Mouse (Mus musculus): Measurements from ENCODE around the gene 2310030G06Rik.

2310030G06Rik gene

DNA sequence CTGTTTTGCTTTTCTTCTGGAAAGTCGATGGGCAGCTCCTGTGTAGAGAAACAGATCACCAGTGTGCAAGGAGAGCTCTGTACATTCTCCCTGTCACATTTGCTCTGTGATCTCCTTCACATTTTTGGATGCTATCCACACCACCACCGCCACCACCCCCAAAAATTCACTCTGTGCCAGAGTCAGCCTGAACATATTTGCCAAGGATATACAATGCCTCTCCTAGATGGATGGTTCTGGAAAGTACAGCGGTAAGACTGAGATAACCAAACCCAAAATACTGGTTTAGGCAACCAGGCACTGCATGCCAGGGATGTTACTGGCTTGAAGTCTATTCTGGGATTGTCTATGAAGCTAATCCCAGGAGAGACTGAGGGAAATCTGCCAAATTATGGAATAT lies 4.1 kb downstream of the 2310030G06Rik start:
- no peak for DNase-seq (ENCODE audit: extremely low spot score)

DNA sequence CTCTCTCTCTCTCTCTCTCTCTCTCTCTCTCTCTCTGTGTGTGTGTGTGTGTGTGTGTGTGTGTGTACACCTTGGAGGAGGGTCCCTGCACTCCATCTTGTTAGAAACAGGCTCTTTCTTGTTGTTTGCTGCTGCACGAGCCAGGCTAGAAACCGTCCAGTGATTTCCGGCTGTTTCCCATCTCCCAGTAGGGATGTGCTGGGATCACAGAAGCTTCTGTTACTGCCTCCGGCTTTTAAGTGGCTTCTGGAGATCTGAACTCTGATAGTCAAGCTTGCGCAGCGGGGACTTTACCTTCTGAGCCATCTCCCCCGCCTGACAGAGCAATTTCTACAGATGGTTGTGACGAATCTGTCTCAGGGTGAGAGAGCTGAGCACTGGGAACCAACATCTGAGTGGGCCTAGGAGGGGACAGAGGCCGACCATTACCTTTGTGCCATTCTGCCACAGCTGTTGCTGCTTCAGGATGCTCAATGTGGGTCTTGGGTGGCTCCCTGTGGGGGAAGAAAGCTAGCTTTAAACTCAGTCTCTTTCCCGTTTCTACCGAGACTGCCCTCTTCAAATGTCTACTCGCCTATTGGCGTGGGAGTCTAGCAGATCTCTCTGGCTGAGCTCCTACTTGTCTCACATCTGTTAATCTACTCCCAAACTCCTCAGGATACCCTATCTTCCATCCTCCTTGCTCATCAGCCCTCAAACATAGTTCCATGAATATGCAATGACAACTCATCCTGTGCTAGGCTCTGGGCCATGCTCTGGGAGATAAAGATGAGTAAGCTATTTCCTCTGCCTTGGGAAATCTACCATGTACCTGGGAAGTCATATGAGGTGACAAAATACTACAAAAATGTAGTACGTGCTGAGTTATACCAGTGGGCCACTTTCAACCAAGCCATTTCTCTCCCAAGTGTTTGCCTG lies 5.2 kb downstream of the 2310030G06Rik start:
- DNase-seq (ENCODE audit: extremely low spot score), result no peak

DNA sequence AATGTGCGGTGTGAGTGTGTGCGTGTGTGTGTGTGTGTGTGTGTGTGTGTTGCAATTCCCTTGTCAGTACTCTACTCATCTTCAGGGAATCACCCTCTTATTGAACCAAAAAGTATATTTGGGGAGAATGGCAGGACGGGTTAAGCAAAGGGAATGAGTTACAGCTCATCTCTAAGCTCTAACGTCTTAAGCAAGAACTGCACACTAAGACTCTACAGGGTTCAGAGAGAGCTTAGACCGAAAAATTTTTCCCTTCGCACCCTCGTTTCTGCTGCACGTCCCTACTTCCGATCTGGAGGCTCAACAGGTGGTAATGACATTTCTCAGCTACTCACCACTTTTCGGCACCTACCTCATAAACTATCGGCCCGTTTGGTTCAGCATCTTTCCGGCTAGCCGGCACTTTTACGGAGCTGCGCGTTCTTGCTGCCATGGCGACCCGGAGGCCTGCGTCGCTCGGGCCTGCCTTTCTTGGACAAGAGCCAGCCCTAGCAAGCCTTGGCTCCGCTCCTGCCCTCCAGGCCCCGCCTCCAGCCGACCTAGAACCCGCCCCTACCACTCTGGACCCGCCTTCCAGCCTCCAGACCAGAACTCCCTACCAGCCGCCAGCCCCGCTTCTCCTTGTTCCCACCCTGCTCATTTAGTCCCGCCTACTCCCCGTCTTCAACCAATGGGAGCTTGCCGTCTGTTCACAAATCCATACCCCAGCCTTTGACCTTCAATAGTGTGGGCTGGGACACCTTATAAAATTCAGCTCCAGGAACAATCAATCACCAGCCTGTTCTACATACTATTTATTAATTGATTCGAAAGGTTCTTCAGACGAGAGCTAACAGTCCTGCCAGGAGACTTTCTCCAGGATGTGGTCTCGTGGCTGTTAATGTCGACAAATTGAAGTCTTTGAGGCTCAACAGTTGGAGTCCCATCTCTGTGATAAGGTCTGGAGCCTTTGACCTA lies 7.1 kb downstream of the 2310030G06Rik start, which contains the start of gene Dixdc1:
Dixdc1 (minus strand) TSS at position 604 of the 957 bp plus-strand sequence.
- DNase-seq (ENCODE audit: extremely low spot score), result peak; percentile 95

DNA sequence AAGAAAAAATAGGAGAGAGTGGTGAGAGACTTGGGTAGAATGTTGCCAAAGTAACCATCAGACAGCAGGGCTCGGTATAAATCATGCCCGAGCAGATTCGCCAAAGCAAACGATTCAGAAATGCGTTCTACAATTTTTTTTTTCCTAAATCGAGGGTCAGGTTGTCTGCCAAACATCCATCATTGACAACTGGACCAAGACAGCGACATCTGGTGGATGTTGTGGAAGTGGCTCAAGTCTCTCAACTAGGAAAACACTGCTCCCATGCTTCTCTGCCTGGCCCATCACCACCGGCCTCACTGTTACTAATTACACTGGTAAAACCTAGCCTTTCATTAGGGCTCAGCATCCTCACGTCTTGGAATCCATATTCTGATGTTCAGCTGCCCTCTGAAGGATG lies 11.3 kb downstream of the 2310030G06Rik start:
- peak; percentile 61 for DNase-seq (ENCODE audit: extremely low spot score)

DNA sequence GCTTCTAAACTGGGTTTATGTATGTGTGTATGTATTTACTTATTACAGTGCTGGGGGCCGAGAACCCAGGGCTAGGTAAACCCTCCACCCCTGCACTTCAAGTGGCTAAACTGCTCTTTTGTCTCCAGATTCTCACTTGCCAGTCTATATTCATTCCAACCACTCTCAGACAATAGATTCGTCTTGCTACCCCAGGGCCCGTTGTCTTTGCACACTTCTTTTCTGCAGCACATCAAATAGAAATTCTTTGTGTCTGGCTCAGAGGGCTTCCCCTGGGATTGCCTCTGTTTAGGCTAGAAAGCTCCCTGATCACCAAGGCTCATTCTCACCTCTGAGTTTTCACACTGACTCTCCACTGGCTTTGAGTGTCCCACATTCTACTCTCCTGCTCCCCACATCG lies 13.8 kb downstream of the 2310030G06Rik start:
- DNase-seq (ENCODE audit: extremely low spot score), result no peak

DNA sequence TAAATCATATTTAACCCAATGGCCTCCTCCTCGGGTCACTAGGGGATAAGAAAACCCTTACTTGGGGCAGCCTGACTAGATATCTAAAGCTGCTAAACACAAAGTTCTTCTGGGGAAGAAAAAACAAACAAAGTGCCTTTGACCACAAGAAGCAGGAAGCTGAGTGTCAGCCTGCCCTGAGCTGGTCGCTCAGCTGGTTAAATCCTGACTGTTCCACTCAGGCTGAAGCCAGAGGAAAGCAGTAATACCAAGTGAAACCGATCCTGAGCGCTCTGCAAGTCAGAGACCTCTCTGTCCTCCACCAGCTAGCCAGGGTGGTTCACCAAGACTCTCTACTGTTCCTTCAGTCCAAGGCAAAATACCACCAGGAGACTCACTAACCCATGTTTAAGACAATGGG lies 16.7 kb downstream of the 2310030G06Rik start:
- no peak for DNase-seq (ENCODE audit: extremely low spot score)

DNA sequence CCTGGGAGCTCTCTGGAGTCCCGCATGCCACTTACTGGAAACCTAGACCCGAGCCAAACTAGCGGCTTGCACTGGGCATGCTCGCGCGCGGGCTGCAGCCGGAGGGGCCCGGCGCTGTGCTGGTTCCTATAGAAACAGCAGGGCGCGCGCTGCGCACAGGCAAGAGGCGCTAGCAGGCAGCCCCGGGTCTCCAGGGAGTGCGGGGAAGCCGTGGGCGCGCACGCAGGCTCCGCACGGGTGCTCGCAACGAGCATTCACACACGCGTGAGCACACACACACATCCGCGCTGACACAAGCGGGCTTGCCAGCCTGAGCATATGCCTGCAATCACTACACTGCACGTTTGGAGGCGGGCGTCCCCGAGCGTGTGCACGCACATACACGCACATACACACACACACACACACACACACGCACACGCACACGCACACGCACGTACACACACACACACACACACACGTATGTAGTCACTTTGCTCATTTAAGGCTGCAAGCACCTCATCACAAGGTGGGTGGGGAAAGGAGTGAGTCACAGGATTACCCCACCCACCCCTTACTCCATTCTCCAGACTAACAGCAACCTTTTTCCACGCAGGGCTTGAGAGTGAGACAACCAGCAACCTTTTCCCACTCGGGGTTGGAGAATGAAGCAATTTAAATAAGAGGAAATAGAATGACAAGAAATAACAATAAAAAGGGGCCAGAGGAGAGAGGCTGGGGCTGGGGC lies 18.2 kb downstream of the 2310030G06Rik start:
- DNase-seq (ENCODE audit: extremely low spot score), result peak; percentile 85

DNA sequence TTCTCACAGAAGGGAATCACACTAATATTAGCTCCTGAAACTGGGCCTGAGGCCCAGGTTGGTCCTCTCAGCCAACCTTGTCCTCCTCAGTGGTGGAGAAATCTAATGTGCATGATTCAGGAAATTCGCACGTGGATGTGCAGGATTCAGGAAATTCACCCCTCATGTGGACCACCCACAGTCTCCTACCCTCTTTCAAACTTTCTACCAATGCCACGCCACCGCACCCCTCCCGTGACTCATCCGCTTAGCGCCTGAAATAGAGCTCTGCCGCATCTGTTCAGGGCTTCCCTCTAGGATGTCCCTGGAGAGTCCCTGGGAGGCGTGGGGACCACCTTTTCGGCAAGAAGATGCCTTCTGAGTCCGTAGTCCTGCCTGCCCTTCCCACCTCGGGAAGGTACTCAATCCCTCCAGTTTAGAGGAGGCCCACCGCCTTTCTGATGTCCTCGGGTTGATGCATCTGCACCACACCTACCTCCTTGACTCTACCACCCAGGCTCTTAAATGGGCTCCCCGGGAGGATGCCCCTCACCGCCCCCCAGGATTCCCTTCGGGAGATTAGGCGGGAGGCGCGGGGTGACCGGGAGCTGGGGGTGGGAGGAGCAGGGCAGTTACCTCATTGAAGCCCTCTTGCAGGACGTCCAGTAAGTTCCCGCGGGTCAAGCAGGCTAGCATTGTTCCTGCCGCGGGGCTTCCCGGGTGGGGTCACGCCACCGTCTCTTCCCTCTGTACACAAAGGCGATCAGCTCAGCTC lies 19.0 kb downstream of the 2310030G06Rik start:
- no peak for DNase-seq (ENCODE audit: extremely low spot score)

DNA sequence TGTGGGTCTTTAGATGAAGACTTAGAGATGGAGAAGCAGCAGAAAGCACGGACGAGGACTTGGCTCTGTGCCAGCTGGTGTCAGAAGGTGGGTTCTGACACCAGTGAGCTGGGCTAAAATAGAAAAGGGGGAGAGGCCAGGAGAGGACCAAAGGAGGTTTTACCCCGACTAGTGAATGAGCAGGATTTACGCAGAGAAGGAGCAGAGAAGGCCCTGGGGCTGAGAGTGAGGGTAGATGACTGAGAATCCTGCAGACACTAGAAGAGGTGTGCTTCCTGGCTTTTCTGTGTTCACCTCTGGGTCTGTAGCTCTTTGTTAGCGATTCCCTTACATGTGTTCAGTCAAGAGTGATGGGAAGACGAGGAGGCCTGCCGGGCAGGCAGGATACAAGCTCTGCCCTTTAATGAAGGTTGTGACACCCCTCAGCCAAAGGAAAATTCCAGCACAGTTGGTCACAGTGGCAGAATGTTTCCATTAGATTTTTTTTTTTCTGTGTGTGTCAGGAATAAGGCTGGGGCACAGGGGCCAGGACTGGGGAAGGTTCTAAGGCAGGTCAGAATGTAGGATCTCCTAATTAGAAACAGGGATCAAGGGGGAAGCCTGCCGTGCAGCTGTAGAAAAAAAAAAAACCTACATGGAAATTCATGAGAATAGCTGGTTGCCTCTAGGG lies 20.3 kb downstream of the 2310030G06Rik start:
- DNase-seq (ENCODE audit: extremely low spot score), result peak; percentile 41

DNA sequence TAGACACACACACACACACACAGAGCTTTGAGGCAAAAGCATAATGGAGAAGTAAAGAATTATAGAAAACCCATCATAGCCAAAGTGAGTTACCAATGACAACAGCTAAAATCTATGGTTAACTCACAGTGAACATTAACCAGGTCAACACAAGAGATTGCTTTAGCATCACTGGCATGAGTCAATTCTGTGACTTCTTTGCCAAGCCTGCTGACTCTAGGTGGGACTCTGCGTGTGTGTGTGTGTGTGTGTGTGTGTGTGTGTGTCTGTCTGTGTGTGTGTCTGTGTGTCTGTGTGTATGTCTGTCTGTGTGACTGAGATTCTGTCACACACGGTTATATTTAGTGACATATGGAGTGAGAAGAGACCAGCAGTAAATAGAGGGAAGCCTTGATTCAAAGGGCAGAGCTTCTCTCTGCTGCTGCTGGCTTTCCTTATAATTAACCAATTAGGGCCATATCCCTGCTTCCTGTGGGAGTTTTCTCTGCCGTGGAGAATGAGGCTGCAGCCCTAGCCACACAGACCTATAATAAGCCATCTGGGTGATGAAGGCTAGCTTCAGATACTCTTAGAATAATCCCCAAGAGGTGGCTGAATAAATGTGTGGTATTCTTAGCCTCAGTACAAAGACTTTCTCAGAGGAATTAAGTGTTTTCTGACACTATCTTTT lies 21.5 kb downstream of the 2310030G06Rik start:
- DNase-seq (ENCODE audit: extremely low spot score), result no peak

DNA sequence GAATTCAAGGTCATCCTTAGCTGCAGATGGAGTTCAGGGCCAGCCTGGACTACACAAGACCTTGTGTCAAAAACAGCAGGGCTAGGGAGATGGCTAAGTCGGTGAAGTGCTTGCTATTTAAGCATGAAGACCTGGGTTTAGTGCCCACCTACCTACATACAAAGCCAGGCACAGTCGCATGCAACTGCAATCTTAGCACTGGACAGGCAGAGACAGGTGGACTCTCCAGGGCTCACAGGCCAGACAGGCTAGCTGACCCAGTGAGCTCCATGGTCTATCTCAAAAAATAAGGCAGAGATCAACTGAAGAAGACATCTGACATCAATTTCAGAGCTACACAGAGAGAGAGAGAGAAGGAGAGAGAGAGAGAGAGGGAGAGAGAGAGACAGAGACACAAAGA lies 22.2 kb downstream of the 2310030G06Rik start:
- DNase-seq (ENCODE audit: extremely low spot score), result no peak

DNA sequence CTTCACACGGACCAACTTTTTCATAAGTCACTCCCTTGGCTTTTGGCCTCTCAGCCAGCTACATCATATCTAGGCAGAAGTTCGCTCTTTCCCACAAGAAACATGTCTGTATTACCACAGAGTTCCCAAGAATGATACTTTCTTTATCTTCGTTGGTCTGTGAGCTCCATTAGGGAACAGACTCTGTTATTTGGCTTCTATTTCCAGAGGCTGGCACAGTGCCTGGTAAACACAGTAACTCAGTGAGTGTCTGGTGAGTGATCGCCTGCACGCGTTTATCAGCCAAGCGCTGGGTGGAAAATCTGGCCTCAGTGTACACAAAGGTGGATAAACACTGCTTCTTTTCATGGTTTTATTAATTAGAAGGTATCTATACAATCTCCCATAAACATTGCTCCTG lies 22.9 kb downstream of the 2310030G06Rik start:
- DNase-seq (ENCODE audit: extremely low spot score), result no peak

DNA sequence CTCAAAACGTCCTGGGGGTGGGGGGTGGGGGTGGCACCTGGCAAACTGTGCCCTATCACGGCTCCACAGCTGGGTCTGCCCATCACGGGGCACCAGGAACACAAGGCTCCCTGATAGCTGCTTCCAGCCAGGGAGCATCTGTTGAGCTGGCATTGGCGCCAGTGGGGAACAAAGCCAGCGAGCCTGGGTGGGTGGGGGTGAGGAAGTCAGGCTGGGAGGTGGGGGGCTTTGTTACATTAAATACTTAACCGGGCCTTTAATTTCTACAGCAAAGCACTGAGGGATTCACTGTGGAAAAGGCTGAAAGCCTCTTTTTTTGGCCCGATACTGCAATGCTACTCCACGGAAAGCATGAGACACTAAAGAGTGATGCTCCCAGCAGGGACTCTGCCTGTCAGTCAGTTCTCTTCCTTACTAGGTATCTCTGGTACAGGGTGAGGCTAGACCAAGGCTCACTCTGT lies 23.9 kb downstream of the 2310030G06Rik start:
- no peak for DNase-seq (ENCODE audit: extremely low spot score)

DNA sequence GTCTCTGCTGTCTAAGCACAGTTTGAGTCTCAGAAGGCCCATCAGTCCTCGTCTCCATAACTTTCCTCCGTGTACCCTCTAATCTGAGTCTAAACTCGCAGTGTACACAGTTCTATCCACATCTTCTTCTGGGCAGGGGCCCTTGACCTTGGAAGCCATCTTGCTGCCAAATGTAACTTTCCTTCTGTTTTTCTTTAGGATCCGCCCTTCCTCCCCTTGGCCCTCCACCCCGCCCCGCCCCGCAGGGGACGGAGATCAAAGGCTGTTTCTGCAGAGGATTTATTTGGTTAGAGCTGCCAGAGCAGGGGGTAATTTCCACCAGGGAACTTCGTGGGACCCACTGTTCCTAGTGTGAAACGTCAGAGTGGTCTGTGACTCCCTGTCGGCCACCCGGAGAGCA lies 25.3 kb downstream of the 2310030G06Rik start:
- no peak for DNase-seq (ENCODE audit: extremely low spot score)

DNA sequence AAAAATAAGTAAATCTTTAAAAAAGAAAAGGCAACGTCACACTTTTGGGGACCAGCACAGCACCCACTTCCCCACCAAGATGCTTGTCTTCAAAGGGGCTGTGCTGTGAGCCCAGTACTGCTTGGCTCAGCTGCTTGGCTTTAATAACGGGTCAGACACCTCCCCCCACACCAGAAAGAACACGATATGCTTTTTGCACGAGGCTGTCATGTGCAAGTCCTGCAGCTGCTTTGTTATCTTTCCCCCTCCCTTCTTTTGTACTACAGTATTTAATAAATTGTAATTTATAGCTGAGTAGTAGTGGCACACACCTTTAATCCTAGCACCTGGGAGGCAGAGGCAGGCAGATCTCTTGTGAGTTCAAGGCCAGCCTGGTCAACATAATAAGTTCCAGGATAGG lies 27.5 kb downstream of the 2310030G06Rik start:
- DNase-seq (ENCODE audit: extremely low spot score), result no peak

DNA sequence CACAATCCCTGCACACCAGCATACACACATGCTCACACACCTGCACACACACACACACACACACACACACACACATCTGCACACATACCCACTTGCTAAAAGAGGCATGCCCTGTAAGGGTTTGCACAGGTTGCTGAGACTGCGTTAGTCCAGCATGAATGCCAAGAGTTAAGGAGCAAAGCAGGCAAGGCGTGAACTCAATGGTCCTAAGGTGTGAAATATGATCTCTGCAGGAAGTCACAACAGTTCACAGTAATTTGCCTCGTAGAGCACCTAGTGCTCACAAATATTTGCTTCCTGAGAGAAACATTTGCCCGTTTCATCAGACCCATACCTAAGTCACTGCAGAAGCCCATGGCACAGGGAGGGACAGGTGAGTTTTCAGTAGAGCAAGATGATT lies 32.1 kb downstream of the 2310030G06Rik start:
- DNase-seq (ENCODE audit: extremely low spot score), result no peak

DNA sequence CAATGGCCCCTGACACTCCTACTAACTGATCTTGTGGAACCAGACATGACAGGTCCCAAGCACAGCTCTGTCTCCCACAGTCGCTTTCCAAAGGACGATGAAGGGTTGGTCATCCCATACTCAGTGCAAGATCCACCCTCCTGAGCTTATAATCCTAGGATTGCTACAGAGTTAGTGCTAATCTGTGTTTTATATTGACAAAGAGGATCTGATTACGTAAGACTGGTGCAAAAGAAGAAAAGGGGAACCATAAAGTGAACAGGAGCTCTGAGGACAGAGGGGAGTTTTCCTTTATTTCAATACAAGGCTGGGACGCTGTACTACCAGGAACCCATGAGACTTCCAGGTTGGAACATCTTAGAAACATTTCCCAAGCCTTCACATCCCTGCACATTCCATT lies 35.0 kb downstream of the 2310030G06Rik start:
- no peak for DNase-seq (ENCODE audit: extremely low spot score)

DNA sequence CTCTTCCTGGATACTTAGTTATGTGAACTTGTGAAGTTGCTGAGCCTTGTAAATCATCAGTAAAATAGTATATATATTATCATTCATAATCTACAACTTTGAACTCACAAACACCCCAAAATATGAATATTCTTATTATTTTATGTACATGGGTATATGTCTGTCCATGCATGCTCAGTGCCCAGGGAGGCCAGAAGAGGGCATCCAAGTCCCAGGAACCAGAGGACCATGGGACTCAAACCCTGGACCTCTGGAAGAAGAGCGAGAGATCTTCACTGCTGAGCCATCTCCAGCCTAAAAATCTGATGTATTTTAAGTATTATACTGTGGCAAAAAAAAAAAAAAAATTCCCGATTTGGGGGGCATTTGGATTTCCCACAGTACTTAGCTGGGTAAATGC lies 37.2 kb downstream of the 2310030G06Rik start:
- no peak for DNase-seq (ENCODE audit: extremely low spot score)

DNA sequence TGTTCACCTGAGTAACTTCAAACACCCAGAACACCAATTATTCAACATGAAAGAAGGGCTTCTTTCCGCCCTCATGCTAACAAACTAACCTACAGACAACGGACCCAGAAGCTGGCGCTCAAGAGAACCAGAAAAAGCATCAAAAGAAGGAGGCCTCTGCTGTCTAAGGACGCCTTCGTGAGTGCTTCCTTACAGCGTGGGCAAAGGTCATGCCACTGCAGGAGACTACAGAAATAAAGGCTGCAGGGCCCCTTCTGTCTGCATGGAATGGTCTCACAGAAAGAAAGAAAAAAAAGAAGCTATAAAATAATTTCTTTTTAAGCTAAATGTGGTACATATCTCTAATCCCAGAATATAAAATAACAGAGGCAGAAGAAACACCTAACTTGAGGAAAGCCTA lies 41.4 kb downstream of the 2310030G06Rik start:
- no peak for DNase-seq (ENCODE audit: extremely low spot score)
